Mouse (Mus musculus) spleen, adult 2 months (tissue): ENCODE measurements around the gene Mybpc3.

Experiments
- CTCF ChIP-seq: fragments of 200-500 bp; IDR thresholded peaks from 2 replicates; pipeline ENCODE4 v1.5.1; 2011; ENCODE audit warnings: mild to moderate bottlenecking, inconsistent platforms; ENCODE audit not compliant: insufficient read depth, insufficient read length, insufficient replicate concordance; ENCODE audit errors: extremely low read depth
- POLR2A ChIP-seq: fragments of 200-500 bp; IDR thresholded peaks from 2 replicates; pipeline ENCODE4 v1.6.1; 2011; ENCODE audit warnings: low read depth, low read length, inconsistent platforms

- no peak for TF ChIP-seq CTCF
- no peak for TF ChIP-seq POLR2A
These were observed 47.0 kb downstream of the Mybpc3 start for GRCm38 (mm10) chr2:91164991-91165390.
